Mouse (Mus musculus) myocyte (in vitro differentiated cells): Measurements from ENCODE around the gene Cd300lb. TPM values are rescaled to one million over a fixed set of nuclear protein-coding genes. Genes with fewer than 3 reads are reported as not detected.

Experiments used
- H3K27me3 ChIP-seq: one replicate; pipeline ENCODE4 v1.6.1; 2011; ENCODE audit not compliant: control insufficient read depth, insufficient read depth, insufficient read length
- H3K36me3 ChIP-seq: one replicate; pipeline ENCODE4 v1.6.1; 2011; ENCODE audit not compliant: control insufficient read depth, insufficient read depth
- H3K4me2 ChIP-seq: one replicate; pipeline ENCODE4 v1.6.1; 2011; ENCODE audit warnings: low read depth, control low read depth
- H3K4me3 ChIP-seq: one replicate; pipeline ENCODE4 v1.5.1; 2011; ENCODE audit warnings: mild to moderate bottlenecking, control low read depth, moderate library complexity
- H3K79me2 ChIP-seq: one replicate; pipeline ENCODE4 v1.6.1; 2011; ENCODE audit not compliant: control insufficient read depth, insufficient read depth
- H3ac ChIP-seq: one replicate; pipeline ENCODE4 v1.6.1; 2011; ENCODE audit not compliant: control insufficient read depth, insufficient read length
- CEBPB ChIP-seq: IDR thresholded peaks from 2 replicates; pipeline ENCODE4 v1.6.1; 2011; ENCODE audit warnings: mild to moderate bottlenecking, moderate library complexity; ENCODE audit not compliant: poor library complexity, insufficient read depth, severe bottlenecking
- E2F4 ChIP-seq: IDR thresholded peaks from one replicate; pipeline ENCODE4 v1.6.1; 2011; ENCODE audit warnings: mild to moderate bottlenecking, control low read depth, moderate library complexity; ENCODE audit not compliant: insufficient read depth
- MAX ChIP-seq: IDR thresholded peaks from one replicate; pipeline ENCODE4 v1.6.1; 2011; ENCODE audit warnings: low read depth, mild to moderate bottlenecking, control low read depth
- MYOD1 ChIP-seq, 3 experiments: IDR thresholded peaks; one replicate each; pipeline ENCODE4 v1.6.1; 2011; ENCODE audit warnings: control low read depth in 2 of 3, low read depth in 2 of 3, mild to moderate bottlenecking in 2 of 3, moderate library complexity in 1 of 3; ENCODE audit not compliant: insufficient read length in 2 of 3, control insufficient read depth in 1 of 3
- MYOG ChIP-seq, 3 experiments: IDR thresholded peaks; one replicate each; pipeline ENCODE4 v1.6.1; 2011; ENCODE audit warnings: control low read depth in 2 of 3, low read depth in 2 of 3, mild to moderate bottlenecking in 2 of 3; ENCODE audit not compliant: insufficient read length in 2 of 3, control insufficient read depth in 1 of 3, insufficient read depth in 1 of 3
- POLR2A ChIP-seq: IDR thresholded peaks from one replicate; pipeline ENCODE4 v1.6.1; 2011; ENCODE audit warnings: low read depth, mild to moderate bottlenecking, control low read depth, moderate library complexity; ENCODE audit not compliant: insufficient read length
- POLR2AphosphoS2 ChIP-seq: IDR thresholded peaks from one replicate; pipeline ENCODE4 v1.6.1; 2011; ENCODE audit warnings: low read depth, control low read depth; ENCODE audit not compliant: insufficient read length
- REST ChIP-seq: IDR thresholded peaks from one replicate; pipeline ENCODE4 v1.6.1; 2011; ENCODE audit warnings: mild to moderate bottlenecking, control low read depth, moderate library complexity; ENCODE audit not compliant: insufficient read depth, insufficient read length
- SRF ChIP-seq: IDR thresholded peaks from one replicate; pipeline ENCODE4 v1.6.1; 2011; ENCODE audit warnings: low read depth; ENCODE audit not compliant: control insufficient read depth, insufficient read length
- TCF12 ChIP-seq: IDR thresholded peaks from one replicate; pipeline ENCODE4 v1.6.1; 2011; ENCODE audit warnings: mild to moderate bottlenecking, control low read depth; ENCODE audit not compliant: poor library complexity, insufficient read depth, severe bottlenecking
- TCF3 ChIP-seq: IDR thresholded peaks from one replicate; pipeline ENCODE4 v1.6.1; 2011; ENCODE audit warnings: low read depth, control low read depth; ENCODE audit not compliant: insufficient read length
- USF1 ChIP-seq: IDR thresholded peaks from one replicate; pipeline ENCODE4 v1.6.1; 2011; ENCODE audit warnings: low read depth, mild to moderate bottlenecking, control low read depth, moderate library complexity
- polyA plus RNA-seq: library from polyadenylated mRNA; unstranded; fragments of >200 nt; fragmentation: generic; extraction: Trizol; gene quantifications from one replicate; pipeline ENCODE4 v1.2.1, GENCODE M21; 2012; ENCODE audit warnings: missing spikeins

Gene Cd300lb
- polyA plus RNA-seq, 1 experiment: 0.11 TPM

GRCm38 (mm10) chr11:114889991-114890518 lies 44.1 kb downstream of the Cd300lb start, which contains the start of gene Cd300a:
TSS of gene Cd300a (plus strand) at chr11:114890041.
- Histone ChIP-seq H3K79me2 (no peaks in the 10 kb centered on the region), H3ac (no peak within 1 kb of the TSS), H3K27me3 (no peaks in the 10 kb centered on the region), H3K4me2 (peak within 1 kb of the TSS; percentile 18), H3K4me3 (no peak within 1 kb of the TSS), H3K36me3 (no peaks in the 10 kb centered on the region)
- TF ChIP-seq MAX: no peak
- TF ChIP-seq CEBPB: no peak
- no peak for TF ChIP-seq TCF3
- peak; percentile 12 for TF ChIP-seq TCF12

- no peak overlapping the region for H3K4me3 ChIP-seq
- H3K4me2 ChIP-seq: no peak overlapping the region
- no peak overlapping the region for H3ac ChIP-seq
- no peaks in the 10 kb centered on the region for H3K79me2 ChIP-seq
- TF ChIP-seq TCF3 (no peak), SRF (no peak), MYOD1 (IDR thresholded peaks at IDR 0.05; ENCODE audit: control insufficient read depth in 1 of 3, insufficient read length in 2 of 3, low read depth in 2 of 3) (no peak), MYOG (IDR thresholded peaks at IDR 0.05; ENCODE audit: control insufficient read depth in 1 of 3, insufficient read depth in 1 of 3, insufficient read length in 2 of 3, low read depth in 2 of 3) (no peak), POLR2AphosphoS2 (no peak), MAX (no peak)
- no peaks in the 10 kb centered on the region for H3K36me3 ChIP-seq
- no peaks in the 10 kb centered on the region for H3K27me3 ChIP-seq
These were observed 49.6 kb downstream of the Cd300lb start for GRCm38 (mm10) chr11:114884380-114885100.

GRCm38 (mm10) chr11:114883251-114883789 lies 50.9 kb downstream of the Cd300lb start:
- no peak for TF ChIP-seq USF1
- no peak for TF ChIP-seq POLR2A
- TF ChIP-seq TCF3: no peak
- TF ChIP-seq E2F4: no peak
- no peak for TF ChIP-seq REST
- TF ChIP-seq TCF12: no peak
- no peak for TF ChIP-seq CEBPB
- TF ChIP-seq MYOD1 (IDR thresholded peaks at IDR 0.05; ENCODE audit: control insufficient read depth in 1 of 3, insufficient read length in 2 of 3, low read depth in 2 of 3): no peak
- no peak for TF ChIP-seq MYOG (IDR thresholded peaks at IDR 0.05; ENCODE audit: control insufficient read depth in 1 of 3, insufficient read depth in 1 of 3, insufficient read length in 2 of 3, low read depth in 2 of 3)
- Histone ChIP-seq H3K4me3 (no peak overlapping the region), H3K79me2 (no peaks in the 10 kb centered on the region), H3ac (no peak overlapping the region), H3K27me3 (no peaks in the 10 kb centered on the region), H3K4me2 (no peak overlapping the region), H3K36me3 (no peaks in the 10 kb centered on the region)

GRCm38 (mm10) chr11:114880589-114880988 lies 53.6 kb downstream of the Cd300lb start:
- Histone ChIP-seq H3ac (no peak overlapping the region), H3K4me3 (no peak overlapping the region), H3K27me3 (no peaks in the 10 kb centered on the region), H3K36me3 (no peaks in the 10 kb centered on the region), H3K79me2 (no peaks in the 10 kb centered on the region), H3K4me2 (no peak overlapping the region)
- no peak for TF ChIP-seq SRF
- TF ChIP-seq REST: no peak
- TF ChIP-seq TCF12: no peak
- no peak for TF ChIP-seq MYOG (IDR thresholded peaks at IDR 0.05; ENCODE audit: control insufficient read depth in 1 of 3, insufficient read depth in 1 of 3, insufficient read length in 2 of 3, low read depth in 2 of 3)
- no peak for TF ChIP-seq POLR2AphosphoS2
- TF ChIP-seq MYOD1 (IDR thresholded peaks at IDR 0.05; ENCODE audit: control insufficient read depth in 1 of 3, insufficient read length in 2 of 3, low read depth in 2 of 3): no peak
- no peak for TF ChIP-seq TCF3
- TF ChIP-seq USF1: no peak
- TF ChIP-seq E2F4: no peak
- no peak for TF ChIP-seq POLR2A
- no peak for TF ChIP-seq CEBPB
- no peak for TF ChIP-seq MAX

GRCm38 (mm10) chr11:114880185-114880584 lies 54.0 kb downstream of the Cd300lb start:
- no peak overlapping the region for H3K4me2 ChIP-seq
- TF ChIP-seq SRF (no peak), TCF3 (no peak), USF1 (no peak), MAX (no peak), MYOD1 (IDR thresholded peaks at IDR 0.05; ENCODE audit: control insufficient read depth in 1 of 3, insufficient read length in 2 of 3, low read depth in 2 of 3) (no peak), POLR2A (no peak), POLR2AphosphoS2 (no peak)

More at GRCm38 (mm10) chr11:114880185-114880584, 54.0 kb downstream of the Cd300lb start:
- Histone ChIP-seq H3K4me3 (no peak overlapping the region), H3K79me2 (no peaks in the 10 kb centered on the region), H3ac (no peak overlapping the region), H3K27me3 (no peaks in the 10 kb centered on the region), H3K36me3 (no peaks in the 10 kb centered on the region)
